Mouse (Mus musculus): ENCODE data around the gene Fads2.

GRCm38 (mm10) chr19:10071892-10072291 lies 29.7 kb downstream of the Fads2 start:
- TF ChIP-seq CTCF (IDR thresholded peaks at IDR 0.05; ENCODE audit: low read depth) (no peak), EP300 (IDR thresholded peaks at IDR 0.05; ENCODE audit: low read depth) (no peak)

Measured in liver, embryonic 14.5 days (tissue).